Mouse (Mus musculus): ENCODE results near the gene Bax. TPM values are rescaled to one million over a fixed set of nuclear protein-coding genes. Genes with fewer than 3 reads are reported as not detected.
"Not testable (repeated sequence)": the region's sequence is repeated elsewhere in the genome, so short reads cannot be mapped to it uniquely, and the experiment has no call there.

Gene Bax
- polyA plus RNA-seq, 1 experiment from 2014 or later = 243 TPM

- Histone ChIP-seq H3K27ac (replicated peaks) (no peak overlapping the region), H3K36me3 (replicated peaks) (peaks cover 47% of the 10 kb centered on the region), H3K9me3 (no peaks in the 10 kb centered on the region), H3K27me3 (replicated peaks; ENCODE audit: low read depth, poor library complexity, severe bottlenecking) (no peaks in the 10 kb centered on the region), H3K4me3 (0 out of 2 replicates have a peak overlapping the region, but pooled peaks have one; percentile 23), H3K4me1 (peaks cover 45% of the 10 kb centered on the region)
- DNase-seq (ENCODE audit: low spot score) = no peak
- WGBS = 25% methylated on average over 3 of the region's 3 CpGs
Measured at GRCm38 (mm10) chr7:45491264-45491663, 24.6 kb upstream of the Bax start.

GRCm38 (mm10) chr7:45490822-45491221 lies 24.1 kb upstream of the Bax start:
- no peak overlapping the region for H3K27ac ChIP-seq (replicated peaks)
- 51% methylated on average over 9 of the region's 9 CpGs for WGBS

GRCm38 (mm10) chr7:45489578-45489977 lies 22.9 kb upstream of the Bax start:
- H3K36me3 ChIP-seq (replicated peaks) = peaks cover 35% of the 10 kb centered on the region
- H3K4me1 ChIP-seq = peaks cover 45% of the 10 kb centered on the region
- no peaks in the 10 kb centered on the region for H3K27me3 ChIP-seq (replicated peaks; ENCODE audit: low read depth, poor library complexity, severe bottlenecking)
- WGBS = 85% methylated on average over 7 of the region's 7 CpGs
- H3K27ac ChIP-seq (replicated peaks) = no peak overlapping the region
- H3K4me3 ChIP-seq = no peak overlapping the region
- no peak for DNase-seq (ENCODE audit: low spot score)
- H3K9me3 ChIP-seq = no peaks in the 10 kb centered on the region

More at GRCm38 (mm10) chr7:45490822-45491221, 24.1 kb upstream of the Bax start:
- no peaks in the 10 kb centered on the region for H3K9me3 ChIP-seq
- no peaks in the 10 kb centered on the region for H3K27me3 ChIP-seq (replicated peaks; ENCODE audit: low read depth, poor library complexity, severe bottlenecking)
- H3K4me1 ChIP-seq = peaks cover 45% of the 10 kb centered on the region
- peaks cover 45% of the 10 kb centered on the region for H3K36me3 ChIP-seq (replicated peaks)
- peak; percentile 70 for DNase-seq (ENCODE audit: low spot score)
- H3K4me3 ChIP-seq = no peak overlapping the region

- peaks cover 25% of the 10 kb centered on the region for H3K36me3 ChIP-seq (replicated peaks)
- 6% methylated on average over 38 of the region's 38 CpGs for WGBS
- H3K27ac ChIP-seq (replicated peaks) = peak within 1 kb of the TSS; percentile 90
- peak within 1 kb of the TSS; percentile 68 for H3K4me3 ChIP-seq
- H3K9me3 ChIP-seq = no peaks in the 10 kb centered on the region
- no peaks in the 10 kb centered on the region for H3K27me3 ChIP-seq (replicated peaks; ENCODE audit: low read depth, poor library complexity, severe bottlenecking)
- DNase-seq (ENCODE audit: low spot score) = peak; percentile 80
- peaks cover 45% of the 10 kb centered on the region for H3K4me1 ChIP-seq
Measured at GRCm38 (mm10) chr7:45488293-45489204, 21.9 kb upstream of the Bax start, which contains the start of gene Dhdh. Dhdh (minus strand) TSS chr7:45488805.

GRCm38 (mm10) chr7:45487861-45488292 lies 21.2 kb upstream of the Bax start:
- peaks cover 18% of the 10 kb centered on the region for H3K36me3 ChIP-seq (replicated peaks)
- WGBS = 21% methylated on average over 11 of the region's 11 CpGs
- DNase-seq (ENCODE audit: low spot score) = peak; percentile 55
- no peaks in the 10 kb centered on the region for H3K27me3 ChIP-seq (replicated peaks; ENCODE audit: low read depth, poor library complexity, severe bottlenecking)
- H3K27ac ChIP-seq (replicated peaks) = peak overlapping the region; percentile 90
- peaks cover 45% of the 10 kb centered on the region for H3K4me1 ChIP-seq
- H3K9me3 ChIP-seq = no peaks in the 10 kb centered on the region
- peak overlapping the region; percentile 68 for H3K4me3 ChIP-seq

- Histone ChIP-seq H3K9me3 (no peaks in the 10 kb centered on the region), H3K4me3 (no peak within 1 kb of the TSS; the same call in 1 of the 2 replicates), H3K36me3 (replicated peaks) (peaks cover 8% of the 10 kb centered on the region), H3K27ac (replicated peaks) (no peak within 1 kb of the TSS), H3K4me1 (peaks cover 44% of the 10 kb centered on the region), H3K27me3 (replicated peaks; ENCODE audit: low read depth, poor library complexity, severe bottlenecking) (no peaks in the 10 kb centered on the region)
- no peak for DNase-seq (ENCODE audit: low spot score)
- 85% methylated on average over 12 of the region's 12 CpGs for WGBS
Measured at GRCm38 (mm10) chr7:45486761-45487415, 20.2 kb upstream of the Bax start, which contains the start of gene Gm45808. Gm45808 (minus strand) TSS chr7:45486811.

GRCm38 (mm10) chr7:45486158-45486557 lies 19.5 kb upstream of the Bax start:
- Histone ChIP-seq H3K27me3 (replicated peaks; ENCODE audit: low read depth, poor library complexity, severe bottlenecking) (no peaks in the 10 kb centered on the region), H3K36me3 (replicated peaks) (peaks cover 6% of the 10 kb centered on the region; the same call in 1 of the 2 replicates), H3K4me3 (no peak overlapping the region), H3K9me3 (no peaks in the 10 kb centered on the region), H3K27ac (replicated peaks) (no peak overlapping the region), H3K4me1 (peaks cover 37% of the 10 kb centered on the region)
- no peak for DNase-seq (ENCODE audit: low spot score)
- 82% methylated on average over 7 of the region's 7 CpGs for WGBS

GRCm38 (mm10) chr7:45484985-45485384 lies 18.3 kb upstream of the Bax start:
- H3K27me3 ChIP-seq (replicated peaks; ENCODE audit: low read depth, poor library complexity, severe bottlenecking); DNase-seq (ENCODE audit: low spot score); H3K9me3 ChIP-seq; H3K36me3 ChIP-seq (replicated peaks); H3K4me3 ChIP-seq; H3K27ac ChIP-seq (replicated peaks): not testable (repeated sequence)
- peaks cover 25% of the 10 kb centered on the region for H3K4me1 ChIP-seq
- WGBS = 91% methylated on average over 5 of the region's 5 CpGs

- H3K27ac ChIP-seq (replicated peaks) = 0 out of 2 replicates have a peak overlapping the region, but pooled peaks have one; percentile 6
- 74% methylated on average over 1 of the region's 1 CpGs for WGBS
- no peak for DNase-seq (ENCODE audit: low spot score)
- H3K9me3 ChIP-seq = no peaks in the 10 kb centered on the region
- H3K27me3 ChIP-seq (replicated peaks; ENCODE audit: low read depth, poor library complexity, severe bottlenecking) = no peaks in the 10 kb centered on the region
- no peak overlapping the region for H3K4me3 ChIP-seq
- no peaks in the 10 kb centered on the region; the same call in 1 of the 2 replicates for H3K4me1 ChIP-seq
- H3K36me3 ChIP-seq (replicated peaks) = peaks cover 14% of the 10 kb centered on the region
Measured at GRCm38 (mm10) chr7:45482166-45482565, 15.5 kb upstream of the Bax start.

GRCm38 (mm10) chr7:45481374-45481927 lies 14.8 kb upstream of the Bax start, which contains the start of gene Tulp2:
Tulp2 (plus strand) TSS chr7:45481877.
- DNase-seq (ENCODE audit: low spot score) = peak; percentile 56
- no peaks in the 10 kb centered on the region for H3K9me3 ChIP-seq
- 52% methylated on average over 15 of the region's 15 CpGs for WGBS
- H3K4me3 ChIP-seq = no peak within 1 kb of the TSS
- H3K4me1 ChIP-seq = no peaks in the 10 kb centered on the region
- no peaks in the 10 kb centered on the region for H3K27me3 ChIP-seq (replicated peaks; ENCODE audit: low read depth, poor library complexity, severe bottlenecking)
- peaks cover 14% of the 10 kb centered on the region for H3K36me3 ChIP-seq (replicated peaks)
- 0 out of 2 replicates have a peak within 1 kb of the TSS, but pooled peaks have one; percentile 6 for H3K27ac ChIP-seq (replicated peaks)

GRCm38 (mm10) chr7:45480310-45480709 lies 13.6 kb upstream of the Bax start:
- H3K9me3 ChIP-seq = not testable (repeated sequence)
- 72% methylated on average over 4 of the region's 4 CpGs for WGBS

GRCm38 (mm10) chr7:45478774-45479173 lies 12.1 kb upstream of the Bax start:
- Histone ChIP-seq H3K4me1 (0 out of 2 replicates have a peak, but pooled peaks cover 6% of the 10 kb centered on the region), H3K36me3 (replicated peaks) (peaks cover 9% of the 10 kb centered on the region), H3K27me3 (replicated peaks; ENCODE audit: low read depth, poor library complexity, severe bottlenecking) (no peaks in the 10 kb centered on the region), H3K9me3 (no peaks in the 10 kb centered on the region), H3K27ac (replicated peaks) (no peak overlapping the region), H3K4me3 (no peak overlapping the region)
- no peak for DNase-seq (ENCODE audit: low spot score)
- 94% methylated on average over 7 of the region's 7 CpGs for WGBS

More at GRCm38 (mm10) chr7:45480310-45480709, 13.6 kb upstream of the Bax start:
- not testable (repeated sequence) for H3K27ac ChIP-seq (replicated peaks); H3K27me3 ChIP-seq (replicated peaks; ENCODE audit: low read depth, poor library complexity, severe bottlenecking); H3K4me1 ChIP-seq; DNase-seq (ENCODE audit: low spot score); H3K4me3 ChIP-seq
- H3K36me3 ChIP-seq (replicated peaks) = peaks cover 11% of the 10 kb centered on the region

Data from embryonic facial prominence, embryonic 10.5 days (tissue).